Mouse (Mus musculus) G1E (cell line): ENCODE measurements around the gene Fcer2a. TPM values are rescaled to one million over a fixed set of nuclear protein-coding genes. Genes with fewer than 3 reads are reported as not detected.

ENCODE experiments used
- ATAC-seq: 2 replicates; pipeline ENCODE4 v1.8.0; 2016; ENCODE audit warnings: mild to moderate bottlenecking; ENCODE audit not compliant: insufficient number of reproducible peaks, poor library complexity, low FRiP score, severe bottlenecking; ENCODE audit errors: extremely low read depth
- DNase-seq: peaks from one replicate; pipeline ENCODE4 v3.0.0; 2012; ENCODE audit warnings: low spot score
- H3K27me3 ChIP-seq: 2 replicates; pipeline ENCODE4 v1.6.1; 2012; ENCODE audit warnings: mild to moderate bottlenecking, low read length, inconsistent platforms; ENCODE audit not compliant: insufficient read depth
- H3K36me3 ChIP-seq: replicated peaks from 2 replicates; pipeline ENCODE3; 2012; ENCODE audit warnings: mild to moderate bottlenecking, inconsistent platforms
- H3K4me1 ChIP-seq: 2 replicates; pipeline ENCODE4 v1.6.1; 2012; ENCODE audit warnings: low read depth, low read length, inconsistent platforms, mixed read lengths; ENCODE audit not compliant: insufficient read depth
- H3K4me3 ChIP-seq: 2 replicates; pipeline ENCODE4 v1.5.1; 2012; ENCODE audit warnings: low read depth, mild to moderate bottlenecking, inconsistent platforms, low read length, moderate library complexity, mixed read lengths
- H3K9me3 ChIP-seq: replicated peaks from 2 replicates; pipeline ENCODE4 v1.6.1; 2012; ENCODE audit warnings: inconsistent platforms
- CTCF ChIP-seq: IDR thresholded peaks from 2 replicates; pipeline ENCODE4 v1.5.1; 2012; ENCODE audit warnings: low read depth, low read length, inconsistent platforms, mixed read lengths
- GATA1 ChIP-seq: IDR thresholded peaks from 2 replicates; pipeline ENCODE4 v1.6.1; 2012; ENCODE audit warnings: borderline replicate concordance, low read length, inconsistent platforms, mixed read lengths
- GATA2 ChIP-seq: IDR thresholded peaks from 2 replicates; pipeline ENCODE4 v1.6.1; 2012; ENCODE audit warnings: low read depth, low read length, inconsistent platforms, borderline replicate concordance
- POLR2AphosphoS5 ChIP-seq: IDR thresholded peaks from 2 replicates; pipeline ENCODE4 v1.6.1; 2012; ENCODE audit warnings: low read depth, low read length, inconsistent platforms; ENCODE audit not compliant: insufficient replicate concordance
- TAL1 ChIP-seq: conservative IDR thresholded peaks from 2 replicates; pipeline ENCODE4 v1.6.1; 2012; ENCODE audit warnings: low read depth, low read length, inconsistent platforms, mixed read lengths
- polyA plus RNA-seq: library from polyadenylated mRNA; stranded (reverse); fragments of >175 nt; gene quantifications from 2 replicates; pipeline ENCODE4 v1.2.3, GENCODE M21; 2012
- total RNA-seq, 2 experiments: library from RNA; stranded (forward) in 1 of 2; stranded (reverse) in 1 of 2; fragments of 200-1000 nt in 1 of 2; fragments of >200 nt in 1 of 2; fragmentation: Nextera tagmentation in 1 of 2; gene quantifications; 2 replicates each; pipeline ENCODE4 v1.2.3; 2014 to 2017

The Fcer2a gene
- total and polyA plus RNA-seq, 3 experiments: not detected

GRCm38 (mm10) chr8:3670388-3670787 lies 23.6 kb downstream of the Fcer2a start:
- Histone ChIP-seq H3K9me3 (no peaks in the 10 kb centered on the region), H3K36me3 (no peaks in the 10 kb centered on the region), H3K4me3 (no peak overlapping the region), H3K4me1 (peaks cover 22% of the 10 kb centered on the region), H3K27me3 (peaks cover 23% of the 10 kb centered on the region)
- ATAC-seq (no peak), DNase-seq (no peak)
- TF ChIP-seq POLR2AphosphoS5: no peak
- no peak for TF ChIP-seq GATA2
- TF ChIP-seq CTCF: no peak
- TF ChIP-seq GATA1: no peak
- TF ChIP-seq TAL1: no peak

GRCm38 (mm10) chr8:3665507-3665906 lies 28.5 kb downstream of the Fcer2a start, which contains the start of gene Mcemp1:
Gene Mcemp1 (plus strand): TSS chr8:3665754.
- H3K36me3 ChIP-seq: no peaks in the 10 kb centered on the region
- peaks cover 36% of the 10 kb centered on the region for H3K27me3 ChIP-seq
- no peak for DNase-seq
- ATAC-seq: no peak
- H3K9me3 ChIP-seq: no peaks in the 10 kb centered on the region
- H3K4me1 ChIP-seq: 0 out of 2 replicates have a peak, but pooled peaks cover 5% of the 10 kb centered on the region
- no peak within 1 kb of the TSS for H3K4me3 ChIP-seq
- no peak for TF ChIP-seq CTCF
- no peak for TF ChIP-seq TAL1
- no peak for TF ChIP-seq GATA1
- no peak for TF ChIP-seq POLR2AphosphoS5
- no peak for TF ChIP-seq GATA2

GRCm38 (mm10) chr8:3664405-3664804 lies 29.6 kb downstream of the Fcer2a start:
- TF ChIP-seq TAL1: no peak
- no peak for TF ChIP-seq GATA1
- no peak for TF ChIP-seq GATA2
- no peak for TF ChIP-seq POLR2AphosphoS5
- TF ChIP-seq CTCF: no peak
- Histone ChIP-seq H3K4me3 (no peak overlapping the region), H3K9me3 (no peaks in the 10 kb centered on the region), H3K4me1 (no peaks in the 10 kb centered on the region), H3K36me3 (no peaks in the 10 kb centered on the region), H3K27me3 (peaks cover 36% of the 10 kb centered on the region)
- DNase-seq (no peak), ATAC-seq (no peak)

GRCm38 (mm10) chr8:3660889-3661288 lies 33.1 kb downstream of the Fcer2a start:
- H3K4me1 ChIP-seq: no peaks in the 10 kb centered on the region
- H3K9me3 ChIP-seq: no peaks in the 10 kb centered on the region
- peaks cover 48% of the 10 kb centered on the region for H3K27me3 ChIP-seq
- ATAC-seq (no peak), DNase-seq (no peak)
- H3K4me3 ChIP-seq: no peak overlapping the region
- no peaks in the 10 kb centered on the region for H3K36me3 ChIP-seq
- TF ChIP-seq TAL1: no peak
- no peak for TF ChIP-seq GATA2
- TF ChIP-seq POLR2AphosphoS5: no peak
- TF ChIP-seq CTCF: no peak
- TF ChIP-seq GATA1: no peak

GRCm38 (mm10) chr8:3656725-3657381 lies 37.1 kb downstream of the Fcer2a start:
- no peak for TF ChIP-seq GATA2
- ATAC-seq: no peak
- Histone ChIP-seq H3K36me3 (no peaks in the 10 kb centered on the region), H3K9me3 (no peaks in the 10 kb centered on the region), H3K4me1 (no peaks in the 10 kb centered on the region), H3K27me3 (peaks cover 43% of the 10 kb centered on the region), H3K4me3 (no peak overlapping the region)
- DNase-seq: no peak

GRCm38 (mm10) chr8:3655526-3655925 lies 38.4 kb downstream of the Fcer2a start, which contains the start of gene Retn:
Gene Retn (plus strand): TSS chr8:3655770.
- no peak within 1 kb of the TSS for H3K4me3 ChIP-seq
- no peaks in the 10 kb centered on the region for H3K9me3 ChIP-seq
- H3K36me3 ChIP-seq: no peaks in the 10 kb centered on the region
- H3K27me3 ChIP-seq: peaks cover 45% of the 10 kb centered on the region
- ATAC-seq (no peak), DNase-seq (no peak)
- TF ChIP-seq POLR2AphosphoS5 (no peak), GATA2 (no peak), TAL1 (no peak), CTCF (no peak), GATA1 (no peak)
- no peaks in the 10 kb centered on the region for H3K4me1 ChIP-seq
